Mouse (Mus musculus) forebrain, embryonic 10.5 days (tissue): ENCODE measurements around the gene Kbtbd7. TPM values are rescaled to one million over a fixed set of nuclear protein-coding genes. Genes with fewer than 3 reads are reported as not detected.

Experiments used
- DNase-seq: peaks from one replicate; pipeline ENCODE4 v3.0.0-alpha.2; 2017; ENCODE audit warnings: low spot score; ENCODE audit errors: extremely low spot score
- H3K27ac ChIP-seq: fragments of 300-500 bp; sonication (generic); 2 replicates; pipeline ENCODE4 v1.5.1; 2016; ENCODE audit warnings: mild to moderate bottlenecking
- H3K27me3 ChIP-seq: fragments of 300-500 bp; sonication (generic); 2 replicates; pipeline ENCODE4 v1.6.1; 2016; ENCODE audit warnings: mild to moderate bottlenecking; ENCODE audit not compliant: poor library complexity, severe bottlenecking
- H3K36me3 ChIP-seq: fragments of 300-500 bp; sonication (generic); replicated peaks from 2 replicates; pipeline ENCODE4 v1.6.1; 2016; ENCODE audit warnings: mild to moderate bottlenecking, moderate library complexity
- H3K4me1 ChIP-seq: fragments of 300-500 bp; sonication (generic); 2 replicates; pipeline ENCODE4 v1.6.1; 2016
- H3K4me3 ChIP-seq: fragments of 300-500 bp; sonication (generic); 2 replicates; pipeline ENCODE4 v1.5.1; 2016; ENCODE audit warnings: mild to moderate bottlenecking, moderate library complexity
- H3K9me3 ChIP-seq: fragments of 300-500 bp; sonication (generic); 2 replicates; pipeline ENCODE4 v1.6.1; 2016; ENCODE audit warnings: mild to moderate bottlenecking, moderate library complexity
- WGBS: fragments of 180-500 bp; shearing (Covaris S2); methylation state at CpG from one replicate; pipeline ENCODE4 v1.1.7; 2016; 5-methylcytosine and 5-hydroxymethylcytosine counted together
- polyA plus RNA-seq: library from polyadenylated mRNA; unstranded; fragments of >200 nt; fragmentation: Nextera tagmentation; extraction: Ambion mirVana; gene quantifications from 2 replicates; pipeline ENCODE4 v1.2.1, GENCODE M21; 2016

Gene Kbtbd7
- polyA plus RNA-seq = 11.2 and 11.7 TPM in 2 replicates

- H3K9me3 ChIP-seq = peaks cover 17% of the 10 kb centered on the region
- H3K36me3 ChIP-seq = peaks cover 17% of the 10 kb centered on the region
- H3K27ac ChIP-seq = peak within 1 kb of the TSS; percentile 89
- peak within 1 kb of the TSS; percentile 60 for H3K4me3 ChIP-seq
- no peaks in the 10 kb centered on the region for H3K27me3 ChIP-seq
- DNase-seq = peak; percentile 93
- 0 out of 2 replicates have a peak, but pooled peaks cover 5% of the 10 kb centered on the region for H3K4me1 ChIP-seq
- WGBS = under 1% methylated on average over 44 of the region's 44 CpGs
Observed at GRCm38 (mm10) chr14:79425979-79426729, at the start of gene Kbtbd7. Kbtbd7 (plus strand) TSS chr14:79426511.

GRCm38 (mm10) chr14:79377041-79377440 is 49.3 kb upstream of the Kbtbd7 start:
- Histone ChIP-seq H3K36me3 (peaks cover 77% of the 10 kb centered on the region), H3K4me1 (no peaks in the 10 kb centered on the region), H3K27ac (no peak overlapping the region), H3K9me3 (no peaks in the 10 kb centered on the region), H3K4me3 (no peak overlapping the region), H3K27me3 (no peaks in the 10 kb centered on the region)
- no peak for DNase-seq

DNA sequence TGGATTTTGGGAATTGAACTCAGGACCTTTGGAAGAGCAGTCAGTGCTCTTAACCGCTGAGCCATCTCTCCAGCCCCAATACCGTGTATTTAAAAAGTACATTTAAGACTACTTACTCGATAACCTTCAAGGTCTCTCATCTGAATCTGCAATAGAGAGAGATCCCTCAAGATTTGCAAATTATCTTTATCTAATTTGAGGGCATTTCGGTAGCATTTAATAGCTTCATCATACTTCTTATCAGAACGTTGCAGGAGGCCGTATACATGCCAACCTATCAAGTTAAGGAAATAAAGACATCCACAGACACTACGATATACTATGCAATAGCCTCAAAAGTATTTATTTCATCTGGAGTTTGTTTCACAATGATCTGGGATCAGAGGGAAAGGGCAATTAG is 43.2 kb upstream of the Kbtbd7 start:
- Histone ChIP-seq H3K4me3 (no peak overlapping the region), H3K9me3 (no peaks in the 10 kb centered on the region), H3K27ac (no peak overlapping the region), H3K4me1 (peaks cover 1% of the 10 kb centered on the region; the same call in 1 of the 2 replicates), H3K36me3 (peaks cover 91% of the 10 kb centered on the region), H3K27me3 (no peaks in the 10 kb centered on the region)
- 94% methylated on average over 7 of the region's 7 CpGs for WGBS
- DNase-seq = no peak

DNA sequence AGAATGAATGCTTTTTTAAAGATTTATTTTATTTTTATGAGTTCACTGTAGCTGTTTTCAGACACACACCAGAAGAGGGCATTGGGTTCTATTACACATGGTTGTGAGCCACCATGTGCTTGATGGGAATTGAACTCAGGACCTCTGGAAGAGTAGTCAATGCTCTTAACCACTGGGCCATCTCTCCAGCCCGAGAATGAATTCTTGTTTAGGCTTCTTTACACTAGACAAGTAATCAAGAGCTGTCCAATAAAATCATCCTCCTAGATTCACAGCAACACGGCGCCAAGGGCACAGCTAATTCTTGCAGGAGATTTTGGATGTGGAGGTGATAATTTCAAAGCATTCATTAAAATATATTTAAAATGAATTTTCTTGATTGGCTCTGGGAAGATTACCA is 38.0 kb upstream of the Kbtbd7 start:
- no peak overlapping the region for H3K4me3 ChIP-seq
- DNase-seq = no peak
- no peaks in the 10 kb centered on the region for H3K27me3 ChIP-seq
- no peak overlapping the region for H3K27ac ChIP-seq
- no peaks in the 10 kb centered on the region for H3K9me3 ChIP-seq
- peaks cover 50% of the 10 kb centered on the region for H3K36me3 ChIP-seq
- peaks cover 27% of the 10 kb centered on the region for H3K4me1 ChIP-seq
- WGBS = 95% methylated on average over 3 of the region's 3 CpGs

GRCm38 (mm10) chr14:79389438-79390264 is 36.7 kb upstream of the Kbtbd7 start:
- WGBS = 3% methylated on average over 16 of the region's 16 CpGs
- H3K27me3 ChIP-seq = no peaks in the 10 kb centered on the region
- H3K27ac ChIP-seq = peak overlapping the region; percentile 99
- H3K4me3 ChIP-seq = peak overlapping the region; percentile 89
- peaks cover 27% of the 10 kb centered on the region for H3K4me1 ChIP-seq
- no peak for DNase-seq
- H3K9me3 ChIP-seq = no peaks in the 10 kb centered on the region
- H3K36me3 ChIP-seq = peaks cover 36% of the 10 kb centered on the region

DNA sequence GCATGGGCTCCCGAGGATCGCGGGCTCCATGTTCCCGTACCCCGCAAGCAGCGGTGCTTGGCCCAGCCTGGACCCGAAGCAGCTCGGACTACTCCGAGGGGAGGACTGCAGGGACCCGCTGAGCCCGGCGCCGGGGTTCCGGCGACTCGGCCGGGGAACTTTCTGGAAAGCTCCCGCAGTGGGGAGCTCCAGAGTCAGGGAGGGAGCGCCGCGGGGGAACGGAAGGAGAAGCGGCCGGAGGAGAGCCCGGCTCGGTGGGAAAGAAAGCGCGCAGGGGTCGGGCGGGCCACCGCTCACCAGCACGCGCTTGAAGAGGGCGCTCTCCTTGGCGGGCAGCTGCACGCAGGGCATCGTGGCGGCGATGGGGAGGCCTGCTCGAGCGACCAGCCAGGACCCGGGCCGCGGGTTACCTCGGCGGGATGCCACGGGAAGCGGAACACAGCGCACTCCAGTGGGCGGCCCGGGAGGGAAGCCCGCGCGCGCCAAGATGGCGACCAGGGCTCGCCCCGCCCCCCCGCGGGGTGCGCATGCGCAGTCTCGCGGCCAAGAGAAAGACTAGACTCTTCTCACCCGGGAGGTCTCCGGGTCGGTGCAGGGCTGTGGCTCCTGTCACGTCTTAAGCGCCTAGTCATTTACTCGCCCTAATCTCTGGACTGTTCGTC is 35.9 kb upstream of the Kbtbd7 start, which contains the start of gene Naa16:
Gene Naa16, minus strand, starts transcription at position 514 of the 662 bp plus-strand sequence.
- Histone ChIP-seq H3K27me3 (no peaks in the 10 kb centered on the region), H3K9me3 (no peaks in the 10 kb centered on the region), H3K4me3 (peak within 1 kb of the TSS; percentile 89), H3K4me1 (peaks cover 27% of the 10 kb centered on the region), H3K27ac (peak within 1 kb of the TSS; percentile 99), H3K36me3 (peaks cover 29% of the 10 kb centered on the region)
- peak; percentile 95 for DNase-seq
- under 1% methylated on average over 71 of the region's 71 CpGs for WGBS

DNA sequence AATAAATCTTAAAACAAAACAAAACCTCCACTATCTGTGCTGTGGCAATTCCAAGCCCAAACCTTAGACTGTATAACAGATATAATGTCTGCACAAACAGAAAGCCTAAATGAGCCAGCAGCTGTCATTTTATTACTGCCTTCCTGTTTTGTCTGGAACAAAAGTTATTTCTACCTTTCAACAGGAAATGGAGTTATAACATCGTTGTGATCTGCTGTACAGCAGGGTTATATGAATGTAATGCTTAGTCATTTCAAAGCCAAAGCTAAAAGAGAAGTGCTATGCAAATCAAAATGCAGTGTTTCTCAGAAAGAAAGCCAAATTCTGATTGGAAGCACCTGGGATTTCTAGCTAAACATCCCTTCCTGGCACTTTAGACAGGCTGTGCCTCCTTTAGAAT is 33.0 kb upstream of the Kbtbd7 start:
- Histone ChIP-seq H3K9me3 (no peaks in the 10 kb centered on the region), H3K4me3 (no peak overlapping the region), H3K27me3 (no peaks in the 10 kb centered on the region), H3K4me1 (peaks cover 29% of the 10 kb centered on the region), H3K36me3 (peaks cover 2% of the 10 kb centered on the region), H3K27ac (no peak overlapping the region)
- no peak for DNase-seq
- 76% methylated on average over 1 of the region's 1 CpGs for WGBS

- H3K9me3 ChIP-seq = no peaks in the 10 kb centered on the region
- H3K27me3 ChIP-seq = no peaks in the 10 kb centered on the region
- H3K4me3 ChIP-seq = no peak overlapping the region
- peaks cover 21% of the 10 kb centered on the region for H3K4me1 ChIP-seq
- DNase-seq = peak; percentile 32
- no peak overlapping the region for H3K27ac ChIP-seq
- no peaks in the 10 kb centered on the region for H3K36me3 ChIP-seq
Observed at GRCm38 (mm10) chr14:79394564-79394963, 31.7 kb upstream of the Kbtbd7 start.

- DNase-seq = peak; percentile 67
- 22% methylated on average over 23 of the region's 23 CpGs for WGBS
- Histone ChIP-seq H3K9me3 (no peaks in the 10 kb centered on the region), H3K27me3 (no peaks in the 10 kb centered on the region), H3K36me3 (peaks cover 14% of the 10 kb centered on the region), H3K4me3 (peak within 1 kb of the TSS; percentile 60), H3K27ac (peak within 1 kb of the TSS; percentile 93), H3K4me1 (peaks cover 8% of the 10 kb centered on the region)
Observed at GRCm38 (mm10) chr14:79397321-79398122, 28.8 kb upstream of the Kbtbd7 start, which contains the start of gene Mtrf1. Mtrf1 (plus strand) TSS chr14:79397772.

DNA sequence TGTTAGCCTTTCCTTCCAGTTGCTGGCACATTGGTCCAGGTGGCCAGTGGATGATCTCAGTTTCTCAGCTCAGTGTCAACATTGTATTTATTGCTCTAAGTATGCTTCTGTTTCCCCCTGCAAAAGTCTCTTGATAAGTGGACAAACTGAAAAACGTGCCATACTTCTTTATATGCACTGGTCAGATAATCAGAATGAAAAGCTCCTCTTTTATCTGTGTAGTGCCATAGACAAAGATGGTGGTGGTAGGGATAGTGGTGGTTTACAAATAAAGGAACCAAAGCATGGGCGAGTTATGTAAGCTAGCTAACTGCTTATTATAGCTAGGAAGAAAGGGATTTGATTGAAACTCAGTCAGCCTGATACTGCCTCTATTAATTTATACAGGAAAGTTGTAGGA is 18.7 kb upstream of the Kbtbd7 start:
- Histone ChIP-seq H3K27ac (no peak overlapping the region), H3K9me3 (no peaks in the 10 kb centered on the region), H3K4me3 (no peak overlapping the region), H3K27me3 (no peaks in the 10 kb centered on the region), H3K36me3 (peaks cover 23% of the 10 kb centered on the region), H3K4me1 (no peaks in the 10 kb centered on the region)
- no peak for DNase-seq
- WGBS = 73% methylated on average over 2 of the region's 2 CpGs

DNA sequence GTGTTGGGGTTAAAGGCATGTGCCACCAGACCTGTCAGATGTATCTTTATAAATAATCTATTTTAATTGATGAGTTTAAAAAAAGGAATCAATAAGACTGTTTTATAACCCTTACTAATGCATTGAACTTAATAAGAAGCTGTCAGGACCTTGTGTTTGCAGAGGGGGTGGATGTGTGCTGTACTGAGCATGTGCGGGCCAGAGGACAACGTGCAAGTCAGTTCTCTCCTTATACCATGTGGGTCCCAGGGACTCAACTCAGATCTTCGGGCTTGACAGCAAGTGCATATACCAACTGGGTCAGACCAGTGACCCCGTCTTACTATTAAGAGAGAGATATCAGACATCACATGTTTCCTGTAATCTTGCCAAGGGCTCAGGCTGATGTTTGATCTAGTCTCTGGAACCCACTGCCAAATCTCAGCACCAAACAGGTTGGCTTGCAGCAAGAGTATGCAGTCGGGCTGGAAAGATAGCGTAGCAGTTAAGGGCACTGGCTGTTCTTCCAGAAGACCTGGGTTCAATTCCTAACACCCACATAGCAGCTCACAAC is 17.0 kb upstream of the Kbtbd7 start:
- Histone ChIP-seq H3K4me1 (no peaks in the 10 kb centered on the region), H3K4me3 (no peak overlapping the region), H3K36me3 (peaks cover 21% of the 10 kb centered on the region), H3K27ac (no peak overlapping the region), H3K9me3 (no peaks in the 10 kb centered on the region), H3K27me3 (no peaks in the 10 kb centered on the region)
- no peak for DNase-seq
- WGBS = 93% methylated on average over 6 of the region's 6 CpGs

DNA sequence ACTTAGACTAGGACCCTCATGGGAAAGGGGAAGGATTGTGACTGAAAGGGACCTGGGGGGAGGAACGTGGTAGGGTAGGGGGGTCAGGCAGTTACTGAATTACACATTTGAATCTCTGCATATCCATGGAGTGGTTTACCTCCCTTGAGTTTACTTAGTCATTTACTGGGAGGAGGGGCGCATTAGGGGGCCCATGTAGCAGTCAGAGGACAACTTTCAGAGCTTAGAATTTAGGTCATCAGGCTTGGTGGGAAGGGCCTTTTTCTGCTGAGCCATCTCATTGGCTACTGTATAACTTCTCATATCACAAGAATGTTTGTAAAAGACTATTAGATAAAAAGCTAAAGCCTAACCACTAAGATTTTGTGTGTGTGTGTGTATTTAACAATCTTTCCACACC is 15.6 kb upstream of the Kbtbd7 start:
- Histone ChIP-seq H3K27me3 (no peaks in the 10 kb centered on the region), H3K27ac (no peak overlapping the region), H3K4me3 (no peak overlapping the region), H3K36me3 (peaks cover 21% of the 10 kb centered on the region), H3K4me1 (no peaks in the 10 kb centered on the region), H3K9me3 (no peaks in the 10 kb centered on the region)
- DNase-seq = no peak
- WGBS = 81% methylated on average over 2 of the region's 2 CpGs
